Mouse (Mus musculus): ENCODE results near the gene Adat3. TPM values are rescaled to one million over a fixed set of nuclear protein-coding genes. Genes with fewer than 3 reads are reported as not detected.

Adat3 gene
- polyA plus RNA-seq, 1 experiment from 2014 or later: 4.8 TPM

DNA sequence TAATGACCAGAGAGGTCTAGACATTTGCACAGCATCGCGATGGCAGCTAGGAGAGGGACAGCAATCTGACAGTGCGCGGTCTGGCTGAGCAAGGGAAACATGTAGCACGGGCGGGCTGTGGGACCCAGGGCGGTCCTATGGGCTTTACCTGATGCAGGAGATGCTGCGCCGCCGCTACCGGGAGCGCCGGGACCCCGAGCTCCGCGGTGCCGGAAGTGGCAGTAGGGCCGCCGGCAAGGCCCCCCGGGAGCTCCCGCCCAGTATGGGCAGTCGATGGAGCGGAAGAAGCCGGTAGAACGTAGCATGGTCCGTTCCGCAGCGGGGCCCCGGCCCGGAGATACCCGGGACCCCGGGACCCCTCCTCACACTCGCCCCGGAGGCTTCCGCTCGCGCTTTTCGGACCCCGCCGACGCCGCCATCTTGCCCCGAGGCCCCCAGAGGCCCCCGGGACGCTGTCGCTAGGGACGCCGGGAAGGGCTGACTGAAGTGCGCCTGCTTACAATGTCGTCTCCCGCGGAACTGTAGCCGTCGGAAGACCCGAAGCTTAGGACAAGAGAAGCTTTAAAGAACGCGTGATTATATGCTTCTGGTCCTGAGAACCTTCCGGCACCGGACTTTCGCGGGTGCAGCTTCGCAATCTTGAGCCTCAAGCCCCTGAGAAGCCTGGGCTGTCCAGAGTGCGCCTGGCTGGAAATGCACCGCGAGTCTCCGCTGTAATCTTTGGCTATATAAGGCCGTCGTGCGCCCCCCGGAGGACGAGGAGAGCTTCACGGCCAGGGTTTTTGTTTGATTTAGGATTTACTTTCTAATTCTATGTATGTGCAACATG, 41.4 kb upstream of the Adat3 start, which contains the start of gene Rexo1:
TSS of gene Rexo1 (minus strand) at position 445 of the 829 bp plus-strand sequence.
- ATAC-seq (peak; percentile 88), DNase-seq (ENCODE audit: low spot score) (peak; percentile 96)
- Histone ChIP-seq H3K36me3 (ENCODE audit: insufficient read depth, low read length) (no peaks in the 10 kb centered on the region), H3K27ac (ENCODE audit: low read length) (peak within 1 kb of the TSS; percentile 90), H3K4me2 (replicated peaks; ENCODE audit: low read depth, low read length) (peak within 1 kb of the TSS; percentile 79), H3K9me3 (ENCODE audit: low read length) (no peaks in the 10 kb centered on the region), H3K4me3 (ENCODE audit: low read depth, low read length) (peak within 1 kb of the TSS; percentile 99), H3K27me3 (replicated peaks; ENCODE audit: insufficient read depth, low read length) (no peaks in the 10 kb centered on the region), H3K4me1 (ENCODE audit: insufficient read depth, low read depth, low read length) (peaks cover 23% of the 10 kb centered on the region; the same call in 1 of the 2 replicates), H3K9ac (replicated peaks; ENCODE audit: low read depth) (peak within 1 kb of the TSS; percentile 93)
- 1% methylated on average over 71 of the region's 72 CpGs for WGBS
- peak; percentile 89 for TF ChIP-seq CTCF (IDR thresholded peaks at IDR 0.05)
- peak; percentile 79 for TF ChIP-seq EP300 (IDR thresholded peaks at IDR 0.05)

DNA sequence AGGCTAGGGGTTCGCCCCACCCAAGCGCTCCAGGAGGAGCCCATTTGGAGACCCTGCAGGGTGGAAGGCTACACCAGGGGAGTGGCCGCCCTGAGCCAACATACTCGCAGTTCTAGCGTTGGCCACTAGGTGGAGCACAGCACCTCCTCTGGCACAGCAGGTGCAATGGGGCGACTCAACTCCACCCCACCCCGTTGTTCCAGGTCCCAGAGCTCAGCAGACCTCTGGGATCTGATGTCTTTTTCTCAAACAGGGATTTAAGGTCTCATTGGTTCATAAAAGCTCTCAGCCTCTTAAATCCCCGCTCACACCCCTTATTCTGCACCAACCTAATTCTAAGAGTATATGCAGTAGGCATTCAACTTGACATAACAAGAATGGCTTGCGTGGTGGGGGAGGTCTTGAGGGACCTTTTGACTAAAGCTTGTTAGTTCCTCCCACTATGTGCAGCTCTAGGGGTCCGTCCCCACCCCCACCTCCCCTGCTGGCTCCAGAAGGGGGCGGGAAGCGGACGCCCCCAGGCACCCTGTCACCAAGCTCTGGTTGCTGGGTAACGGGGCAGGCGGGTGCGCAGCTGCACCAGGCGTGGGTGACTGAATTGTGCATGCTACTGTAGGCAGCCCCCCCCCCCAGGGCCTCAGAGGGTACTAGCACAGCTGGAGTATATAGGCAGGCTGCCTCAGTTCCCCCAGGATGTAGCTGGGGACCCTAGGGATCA, 36.1 kb upstream of the Adat3 start:
- H3K36me3 ChIP-seq (ENCODE audit: insufficient read depth, low read length): no peaks in the 10 kb centered on the region
- DNase-seq (ENCODE audit: low spot score) (peak; percentile 84), ATAC-seq (peak; percentile 48)
- H3K27ac ChIP-seq (ENCODE audit: low read length): no peak overlapping the region
- 30% methylated on average over 17 of the region's 17 CpGs for WGBS
- H3K4me3 ChIP-seq (ENCODE audit: low read depth, low read length): no peak overlapping the region
- H3K27me3 ChIP-seq (replicated peaks; ENCODE audit: insufficient read depth, low read length): no peaks in the 10 kb centered on the region
- no peaks in the 10 kb centered on the region for H3K9me3 ChIP-seq (ENCODE audit: low read length)
- TF ChIP-seq EP300 (IDR thresholded peaks at IDR 0.05) (no peak), CTCF (IDR thresholded peaks at IDR 0.05) (peak; percentile 97)
- H3K4me2 ChIP-seq (replicated peaks; ENCODE audit: low read depth, low read length): no peak overlapping the region
- peaks cover 14% of the 10 kb centered on the region; the same call in 1 of the 2 replicates for H3K4me1 ChIP-seq (ENCODE audit: insufficient read depth, low read depth, low read length)
- no peak overlapping the region for H3K9ac ChIP-seq (replicated peaks; ENCODE audit: low read depth)

DNA sequence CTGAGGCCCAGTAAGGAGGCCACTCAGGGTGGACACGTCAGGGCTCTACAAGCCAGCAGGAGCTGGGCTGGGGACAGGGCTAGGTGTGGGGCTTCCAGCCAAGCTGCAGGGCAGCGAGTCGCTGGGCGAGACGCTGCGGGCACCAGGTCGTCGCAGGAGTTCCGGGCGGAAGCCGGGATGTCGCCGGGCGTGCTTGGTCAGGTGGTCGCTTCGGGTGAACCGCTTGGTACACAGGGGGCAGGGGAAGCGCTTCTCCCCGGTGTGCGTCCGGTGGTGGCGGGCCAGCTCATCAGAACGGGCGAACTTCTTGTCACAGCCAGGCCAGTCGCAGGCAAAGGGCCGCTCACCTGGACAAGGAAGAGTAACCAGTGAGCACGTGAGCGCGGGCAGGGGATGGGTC, 33.8 kb upstream of the Adat3 start:
- Histone ChIP-seq H3K27ac (ENCODE audit: low read length) (no peak overlapping the region), H3K4me3 (ENCODE audit: low read depth, low read length) (no peak overlapping the region), H3K9ac (replicated peaks; ENCODE audit: low read depth) (no peak overlapping the region), H3K9me3 (ENCODE audit: low read length) (no peaks in the 10 kb centered on the region), H3K4me1 (ENCODE audit: insufficient read depth, low read depth, low read length) (peaks cover 11% of the 10 kb centered on the region; the same call in 1 of the 2 replicates), H3K4me2 (replicated peaks; ENCODE audit: low read depth, low read length) (no peak overlapping the region), H3K36me3 (ENCODE audit: insufficient read depth, low read length) (no peaks in the 10 kb centered on the region), H3K27me3 (replicated peaks; ENCODE audit: insufficient read depth, low read length) (no peaks in the 10 kb centered on the region)
- WGBS: 93% methylated on average over 29 of the region's 29 CpGs
- DNase-seq (ENCODE audit: low spot score) (no peak), ATAC-seq (no peak)
- TF ChIP-seq CTCF (IDR thresholded peaks at IDR 0.05): no peak

DNA sequence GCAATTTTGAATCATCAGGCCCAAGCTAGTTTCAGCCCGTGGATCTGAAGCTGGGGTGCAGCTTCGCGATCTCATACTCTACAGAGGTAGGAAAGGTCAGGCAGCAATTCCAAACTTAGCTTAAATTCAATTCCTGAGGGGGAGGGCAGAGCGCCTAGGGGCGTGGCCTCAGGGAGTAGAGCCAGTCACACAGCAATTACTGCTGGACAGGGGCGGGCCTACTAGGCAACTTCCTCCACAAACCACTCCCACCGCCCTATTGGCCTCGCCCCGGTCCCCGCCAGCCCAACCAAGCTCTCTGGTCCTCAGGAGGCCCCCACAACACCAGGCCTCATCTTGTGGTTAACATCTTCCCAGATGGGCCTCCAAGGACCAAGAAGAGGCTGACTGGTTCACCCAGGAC, 33.0 kb upstream of the Adat3 start:
- DNase-seq (ENCODE audit: low spot score): peak; percentile 93
- Histone ChIP-seq H3K4me3 (ENCODE audit: low read depth, low read length) (0 out of 2 replicates have a peak overlapping the region, but pooled peaks have one; percentile 1), H3K9ac (replicated peaks; ENCODE audit: low read depth) (no peak overlapping the region), H3K36me3 (ENCODE audit: insufficient read depth, low read length) (no peaks in the 10 kb centered on the region), H3K9me3 (ENCODE audit: low read length) (no peaks in the 10 kb centered on the region), H3K27ac (ENCODE audit: low read length) (no peak overlapping the region), H3K27me3 (replicated peaks; ENCODE audit: insufficient read depth, low read length) (no peaks in the 10 kb centered on the region), H3K4me2 (replicated peaks; ENCODE audit: low read depth, low read length) (peak overlapping the region; percentile 31), H3K4me1 (ENCODE audit: insufficient read depth, low read depth, low read length) (peaks cover 11% of the 10 kb centered on the region; the same call in 1 of the 2 replicates)
- 33% methylated on average over 10 of the region's 10 CpGs for WGBS
- no peak for TF ChIP-seq EP300 (IDR thresholded peaks at IDR 0.05)
- no peak for TF ChIP-seq CTCF (IDR thresholded peaks at IDR 0.05)
- peak; percentile 78 for ATAC-seq

DNA sequence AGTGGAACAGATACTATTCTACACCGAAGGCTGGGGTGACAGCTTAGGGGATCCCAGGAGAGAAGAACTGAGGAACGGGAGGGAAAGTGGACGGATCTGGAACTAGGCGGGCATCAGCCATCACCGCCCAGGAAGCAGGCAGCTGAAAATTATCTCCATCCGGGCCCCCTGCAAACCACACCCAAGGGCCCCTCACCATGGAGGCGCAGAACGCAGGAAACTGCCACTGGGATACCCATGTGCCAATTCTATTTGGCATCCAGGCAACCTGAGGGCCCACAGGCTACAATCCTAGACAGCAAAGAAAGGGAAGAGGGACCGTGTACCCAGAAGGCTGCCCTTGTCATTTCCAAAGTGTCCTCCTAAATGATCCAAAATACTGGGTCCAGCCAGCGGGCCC, 32.3 kb upstream of the Adat3 start:
- no peak overlapping the region for H3K27ac ChIP-seq (ENCODE audit: low read length)

More for the DNA sequence above, 32.3 kb upstream of the Adat3 start:
- peaks cover 11% of the 10 kb centered on the region; the same call in 1 of the 2 replicates for H3K4me1 ChIP-seq (ENCODE audit: insufficient read depth, low read depth, low read length)
- TF ChIP-seq EP300 (IDR thresholded peaks at IDR 0.05) (no peak), CTCF (IDR thresholded peaks at IDR 0.05) (no peak)
- DNase-seq (ENCODE audit: low spot score) (no peak), ATAC-seq (no peak)
- H3K36me3 ChIP-seq (ENCODE audit: insufficient read depth, low read length): no peaks in the 10 kb centered on the region
- 85% methylated on average over 10 of the region's 10 CpGs for WGBS
- H3K27me3 ChIP-seq (replicated peaks; ENCODE audit: insufficient read depth, low read length): no peaks in the 10 kb centered on the region
- H3K9ac ChIP-seq (replicated peaks; ENCODE audit: low read depth): no peak overlapping the region
- no peaks in the 10 kb centered on the region for H3K9me3 ChIP-seq (ENCODE audit: low read length)
- peak overlapping the region; percentile 31 for H3K4me2 ChIP-seq (replicated peaks; ENCODE audit: low read depth, low read length)
- H3K4me3 ChIP-seq (ENCODE audit: low read depth, low read length): no peak overlapping the region

Data from lung, postnatal 0 days (tissue).